30 mouse cellular contexts compared by ENCODE assay signal in genomic region chr1:44004513-44004912, GRCm38 (mm10). TPM values are rescaled to one million over a fixed set of nuclear protein-coding genes. Genes with fewer than 3 reads are reported as not detected.
"Had no signal": no experiment of that assay in that cellular context is flagged by ENCODE, and none has a peak within 500 bp of the region (broad histone marks: within the 10 kb centered on the region; RNA-seq: fewer than 3 reads in every experiment).

No protein-coding gene starts in this region.

- DNase-seq: layer of hippocampus, postnatal 36 days; left cerebral cortex, postnatal 4 days; liver; liver, embryonic 13.5 days; liver, postnatal 0 days; lung, adult 2 months; lung, postnatal 36 days; lung, postnatal 4 days had no signal

- H3K27me3 ChIP-seq: limb, embryonic 12.5 days; limb, embryonic 13.5 days; limb, embryonic 15.5 days; liver, embryonic 12.5 days; liver, embryonic 13.5 days; liver, embryonic 15.5 days; lung, embryonic 15.5 days; megakaryocyte, embryonic 14.5 days; midbrain, embryonic 12.5 days; midbrain, embryonic 13.5 days; midbrain, embryonic 15.5 days; neural tube, embryonic 12.5 days; neural tube, embryonic 13.5 days had no signal

- H3K4me1 ChIP-seq: limb, embryonic 10.5 days; limb, embryonic 12.5 days; limb, embryonic 13.5 days; limb, embryonic 15.5 days; liver, embryonic 12.5 days; liver, embryonic 13.5 days; liver, embryonic 15.5 days; lung, embryonic 15.5 days; midbrain, embryonic 10.5 days; midbrain, embryonic 12.5 days; midbrain, embryonic 13.5 days; midbrain, embryonic 15.5 days; neural tube, embryonic 12.5 days; neural tube, embryonic 13.5 days had no signal

- H3K27ac ChIP-seq: left cerebral cortex, adult 2 months; limb, embryonic 10.5 days; limb, embryonic 12.5 days; limb, embryonic 13.5 days; limb, embryonic 15.5 days; liver, embryonic 12.5 days; liver, embryonic 13.5 days; liver, embryonic 14.5 days; liver, embryonic 15.5 days; lung, embryonic 15.5 days; macrophage; midbrain, embryonic 10.5 days; midbrain, embryonic 12.5 days; midbrain, embryonic 13.5 days; midbrain, embryonic 15.5 days; neural tube, embryonic 12.5 days; neural tube, embryonic 13.5 days had no signal

- ATAC-seq: liver, embryonic 12.5 days; liver, postnatal 0 days; midbrain, embryonic 13.5 days; midbrain, embryonic 15.5 days; midbrain, embryonic 16.5 days had no signal

- H3K4me2 ChIP-seq: limb, embryonic 12.5 days; limb, embryonic 13.5 days; limb, embryonic 15.5 days; liver, embryonic 11.5 days; liver, embryonic 12.5 days; liver, embryonic 13.5 days; liver, embryonic 15.5 days; lung, embryonic 15.5 days; midbrain, embryonic 12.5 days; midbrain, embryonic 13.5 days; midbrain, embryonic 15.5 days; neural tube, embryonic 12.5 days; neural tube, embryonic 13.5 days had no signal

- H3K9ac ChIP-seq: limb, embryonic 12.5 days; limb, embryonic 13.5 days; limb, embryonic 15.5 days; liver, embryonic 12.5 days; liver, embryonic 13.5 days; liver, embryonic 14.5 days; liver, embryonic 15.5 days; liver, postnatal 0 days; lung, embryonic 15.5 days; midbrain, embryonic 12.5 days; midbrain, embryonic 13.5 days; midbrain, embryonic 15.5 days; neural tube, embryonic 12.5 days; neural tube, embryonic 13.5 days had no signal

- H3K9me3 ChIP-seq: limb, embryonic 10.5 days; limb, embryonic 12.5 days; limb, embryonic 13.5 days; limb, embryonic 15.5 days; liver, embryonic 12.5 days; liver, embryonic 13.5 days; liver, embryonic 15.5 days; lung, embryonic 15.5 days; megakaryocyte, embryonic 14.5 days; midbrain, embryonic 10.5 days; midbrain, embryonic 12.5 days; midbrain, embryonic 13.5 days; midbrain, embryonic 15.5 days; neural tube, embryonic 12.5 days; neural tube, embryonic 13.5 days had no signal

- H3K4me3 ChIP-seq: left cerebral cortex, adult 2 months; limb, embryonic 10.5 days; limb, embryonic 12.5 days; limb, embryonic 13.5 days; limb, embryonic 15.5 days; liver, embryonic 12.5 days; liver, embryonic 13.5 days; liver, embryonic 15.5 days; lung, embryonic 15.5 days; megakaryocyte, embryonic 14.5 days; midbrain, embryonic 10.5 days; midbrain, embryonic 12.5 days; midbrain, embryonic 13.5 days; midbrain, embryonic 15.5 days; myocyte; neural tube, embryonic 12.5 days; neural tube, embryonic 13.5 days had no signal

RNA-seq across cellular contexts. Expression of gene Mettl21c, which starts 15.3 kb away (rescaled TPM):
- polyA plus RNA-seq: liver, adult 2 months; lung, adult 2 months; macrophage had no signal

RNA-seq across cellular contexts. Expression of gene Gm8251, which starts 57.2 kb away (rescaled TPM):
- polyA plus RNA-seq: liver, adult 2 months; lung, adult 2 months; macrophage; midbrain, embryonic 16.5 days; midbrain, postnatal 0 days; myocyte had no signal
